Mouse (Mus musculus): ENCODE data around the gene Tmf1. TPM values are rescaled to one million over a fixed set of nuclear protein-coding genes. Genes with fewer than 3 reads are reported as not detected.
A peak's percentile ranks its signal among the peaks of the same experiment; 100 is the strongest.

Gene Tmf1
- total and polyA plus RNA-seq, 3 experiments = 2.7 to 43.6 (median 35.7) TPM

- intact Hi-C loops (cut with DNase I) = no loop called here
- TF ChIP-seq EP300 (IDR thresholded peaks at IDR 0.05; ENCODE audit: insufficient read depth, low read depth, low read length) = no peak
- no peak for TF ChIP-seq CTCF (IDR thresholded peaks at IDR 0.05)
- TF ChIP-seq POLR2A (IDR thresholded peaks at IDR 0.05; ENCODE audit: insufficient read depth, low read depth, low read length) = no peak
- Histone ChIP-seq H3K4me1 (ENCODE audit: control insufficient read depth, insufficient read depth, low read length) (no peaks in the 10 kb centered on the region), H3K27me3 (ENCODE audit: control insufficient read depth, insufficient read depth, low read length) (no peaks in the 10 kb centered on the region), H3K9ac (ENCODE audit: low read depth, low read length) (no peak overlapping the region), H3K36me3 (ENCODE audit: control insufficient read depth, insufficient read depth, low read length) (no peaks in the 10 kb centered on the region), H3K4me3 (no peak overlapping the region), H3K27ac (no peak overlapping the region), H3K79me2 (replicated peaks; ENCODE audit: control insufficient read depth, insufficient read depth, low read length) (no peaks in the 10 kb centered on the region)
- WGBS = 95% methylated on average over 3 of the region's 3 CpGs
- no peak for DNase-seq
These were observed 60.6 kb downstream of the Tmf1 start for GRCm38 (mm10) chr6:97118327-97118726.

- no peak overlapping the region for H3K9ac ChIP-seq (ENCODE audit: low read depth, low read length)
- H3K27ac ChIP-seq = no peak overlapping the region
- WGBS = 60% methylated on average over 5 of the region's 5 CpGs
- H3K79me2 ChIP-seq (replicated peaks; ENCODE audit: control insufficient read depth, insufficient read depth, low read length) = no peaks in the 10 kb centered on the region
- no peaks in the 10 kb centered on the region for H3K27me3 ChIP-seq (ENCODE audit: control insufficient read depth, insufficient read depth, low read length)
- TF ChIP-seq POLR2A (IDR thresholded peaks at IDR 0.05; ENCODE audit: insufficient read depth, low read depth, low read length) = no peak
- no peak for TF ChIP-seq CTCF (IDR thresholded peaks at IDR 0.05)
- no peak for TF ChIP-seq EP300 (IDR thresholded peaks at IDR 0.05; ENCODE audit: insufficient read depth, low read depth, low read length)
- intact Hi-C loops (cut with DNase I) = no loop called here
- no peaks in the 10 kb centered on the region for H3K4me1 ChIP-seq (ENCODE audit: control insufficient read depth, insufficient read depth, low read length)
- no peak for DNase-seq
- H3K36me3 ChIP-seq (ENCODE audit: control insufficient read depth, insufficient read depth, low read length) = no peaks in the 10 kb centered on the region
- no peak overlapping the region for H3K4me3 ChIP-seq
These were observed 62.0 kb downstream of the Tmf1 start for GRCm38 (mm10) chr6:97116896-97117295.

GRCm38 (mm10) chr6:97114821-97115220, 64.1 kb downstream of the Tmf1 start:
- Histone ChIP-seq H3K36me3 (ENCODE audit: control insufficient read depth, insufficient read depth, low read length) (no peaks in the 10 kb centered on the region), H3K27me3 (ENCODE audit: control insufficient read depth, insufficient read depth, low read length) (no peaks in the 10 kb centered on the region), H3K4me1 (ENCODE audit: control insufficient read depth, insufficient read depth, low read length) (no peaks in the 10 kb centered on the region), H3K79me2 (replicated peaks; ENCODE audit: control insufficient read depth, insufficient read depth, low read length) (no peaks in the 10 kb centered on the region), H3K4me3 (no peak overlapping the region), H3K27ac (no peak overlapping the region), H3K9ac (ENCODE audit: low read depth, low read length) (no peak overlapping the region)
- intact Hi-C loops (cut with DNase I) = no loop called here
- 76% methylated on average over 3 of the region's 3 CpGs for WGBS
- no peak for DNase-seq
- TF ChIP-seq EP300 (IDR thresholded peaks at IDR 0.05; ENCODE audit: insufficient read depth, low read depth, low read length) = no peak
- no peak for TF ChIP-seq POLR2A (IDR thresholded peaks at IDR 0.05; ENCODE audit: insufficient read depth, low read depth, low read length)
- no peak for TF ChIP-seq CTCF (IDR thresholded peaks at IDR 0.05)

GRCm38 (mm10) chr6:97112177-97112576, 66.7 kb downstream of the Tmf1 start:
- WGBS = 95% methylated on average over 8 of the region's 8 CpGs
- H3K9ac ChIP-seq (ENCODE audit: low read depth, low read length) = no peak overlapping the region

GRCm38 (mm10) chr6:97106777-97107176, 72.1 kb downstream of the Tmf1 start:
- no peak overlapping the region for H3K27ac ChIP-seq
- peaks cover 2% of the 10 kb centered on the region; the same call in 1 of the 2 replicates for H3K27me3 ChIP-seq (ENCODE audit: control insufficient read depth, insufficient read depth, low read length)
- H3K4me3 ChIP-seq = no peak overlapping the region
- no peaks in the 10 kb centered on the region for H3K36me3 ChIP-seq (ENCODE audit: control insufficient read depth, insufficient read depth, low read length)
- H3K79me2 ChIP-seq (replicated peaks; ENCODE audit: control insufficient read depth, insufficient read depth, low read length) = no peaks in the 10 kb centered on the region
- intact Hi-C loops (cut with DNase I) = loop anchor here (5.0 kb wide), 1 partner anchor 79 kb away; no protein-coding TSS in a partner anchor
- H3K9ac ChIP-seq (ENCODE audit: low read depth, low read length) = no peak overlapping the region
- TF ChIP-seq CTCF (IDR thresholded peaks at IDR 0.05) (peak; percentile 90), EP300 (IDR thresholded peaks at IDR 0.05; ENCODE audit: insufficient read depth, low read depth, low read length) (no peak)
- DNase-seq = peak in 1 of 2 experiments; percentile 20
- no peaks in the 10 kb centered on the region for H3K4me1 ChIP-seq (ENCODE audit: control insufficient read depth, insufficient read depth, low read length)
- 18% methylated on average over 2 of the region's 2 CpGs for WGBS

More at GRCm38 (mm10) chr6:97112177-97112576, 66.7 kb downstream of the Tmf1 start:
- no peaks in the 10 kb centered on the region for H3K4me1 ChIP-seq (ENCODE audit: control insufficient read depth, insufficient read depth, low read length)
- no peaks in the 10 kb centered on the region for H3K36me3 ChIP-seq (ENCODE audit: control insufficient read depth, insufficient read depth, low read length)
- TF ChIP-seq CTCF (IDR thresholded peaks at IDR 0.05) = no peak
- no peak for TF ChIP-seq POLR2A (IDR thresholded peaks at IDR 0.05; ENCODE audit: insufficient read depth, low read depth, low read length)
- TF ChIP-seq EP300 (IDR thresholded peaks at IDR 0.05; ENCODE audit: insufficient read depth, low read depth, low read length) = no peak
- H3K79me2 ChIP-seq (replicated peaks; ENCODE audit: control insufficient read depth, insufficient read depth, low read length) = no peaks in the 10 kb centered on the region
- no peak for DNase-seq
- intact Hi-C loops (cut with DNase I) = no loop called here
- no peak overlapping the region for H3K4me3 ChIP-seq
- H3K27ac ChIP-seq = no peak overlapping the region
- H3K27me3 ChIP-seq (ENCODE audit: control insufficient read depth, insufficient read depth, low read length) = no peaks in the 10 kb centered on the region

- TF ChIP-seq EP300 (IDR thresholded peaks at IDR 0.05; ENCODE audit: insufficient read depth, low read depth, low read length) = no peak
- no peak for TF ChIP-seq CTCF (IDR thresholded peaks at IDR 0.05)
- no peak for TF ChIP-seq POLR2A (IDR thresholded peaks at IDR 0.05; ENCODE audit: insufficient read depth, low read depth, low read length)
These were observed 72.8 kb downstream of the Tmf1 start for GRCm38 (mm10) chr6:97106106-97106505.

More at GRCm38 (mm10) chr6:97106106-97106505, 72.8 kb downstream of the Tmf1 start:
- DNase-seq = no peak
- intact Hi-C loops (cut with DNase I) = loop anchor here (5.0 kb wide), 1 partner anchor 79 kb away; no protein-coding TSS in a partner anchor
- H3K4me3 ChIP-seq = no peak overlapping the region
- H3K79me2 ChIP-seq (replicated peaks; ENCODE audit: control insufficient read depth, insufficient read depth, low read length) = no peaks in the 10 kb centered on the region
- H3K9ac ChIP-seq (ENCODE audit: low read depth, low read length) = no peak overlapping the region
- H3K27me3 ChIP-seq (ENCODE audit: control insufficient read depth, insufficient read depth, low read length) = peaks cover 2% of the 10 kb centered on the region; the same call in 1 of the 2 replicates
- H3K36me3 ChIP-seq (ENCODE audit: control insufficient read depth, insufficient read depth, low read length) = no peaks in the 10 kb centered on the region
- 80% methylated on average over 8 of the region's 8 CpGs for WGBS
- H3K4me1 ChIP-seq (ENCODE audit: control insufficient read depth, insufficient read depth, low read length) = no peaks in the 10 kb centered on the region
- H3K27ac ChIP-seq = no peak overlapping the region
